Mouse (Mus musculus): ENCODE measurements around the gene Atad2b.
"Not testable (repeated sequence)": the region's sequence is repeated elsewhere in the genome, so short reads cannot be mapped to it uniquely, and the experiment has no call there.

Gene Atad2b

DNA sequence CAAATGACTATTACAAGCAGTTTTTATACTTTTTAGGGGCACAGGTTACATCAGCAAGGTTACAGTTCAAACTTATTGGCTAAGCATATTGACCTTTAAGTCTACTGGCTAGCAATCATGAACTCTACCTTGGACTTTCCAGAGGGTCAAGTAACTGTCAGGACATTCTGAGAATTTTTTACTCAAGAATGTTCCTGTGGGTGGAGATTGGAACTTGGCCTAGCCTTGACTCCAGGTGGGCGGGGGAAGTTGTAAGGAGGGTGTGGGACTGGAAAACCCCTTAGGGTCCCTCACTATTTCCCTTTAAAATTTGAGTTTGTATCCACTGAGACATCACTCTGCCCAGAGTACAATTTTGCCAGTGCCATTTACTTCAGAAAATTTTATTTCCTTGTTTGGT, 6.7 kb upstream of the Atad2b start:
- DNase-seq (ENCODE audit: low spot score in 2 of 2): not testable (repeated sequence)

DNA sequence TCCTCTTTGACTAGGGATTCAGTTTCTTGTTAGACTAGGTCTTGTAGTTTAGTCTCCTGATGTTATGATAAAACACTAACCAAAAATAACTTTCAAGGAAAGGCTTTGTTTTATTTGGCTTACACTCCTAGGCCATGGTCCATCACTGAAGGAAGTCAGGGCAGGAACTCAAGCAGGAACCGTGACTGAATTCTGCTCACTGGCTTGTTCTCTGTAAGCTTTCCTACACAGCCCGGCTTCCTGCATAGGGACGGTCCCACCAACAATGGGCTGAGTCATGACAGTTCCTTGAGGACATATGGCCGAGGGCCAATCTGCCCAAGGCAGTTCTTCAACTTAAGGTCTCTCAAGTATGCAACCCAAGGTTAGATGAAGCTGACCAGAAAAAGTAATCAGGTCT, 5.4 kb upstream of the Atad2b start:
- DNase-seq (ENCODE audit: low spot score in 2 of 2): no peak

DNA sequence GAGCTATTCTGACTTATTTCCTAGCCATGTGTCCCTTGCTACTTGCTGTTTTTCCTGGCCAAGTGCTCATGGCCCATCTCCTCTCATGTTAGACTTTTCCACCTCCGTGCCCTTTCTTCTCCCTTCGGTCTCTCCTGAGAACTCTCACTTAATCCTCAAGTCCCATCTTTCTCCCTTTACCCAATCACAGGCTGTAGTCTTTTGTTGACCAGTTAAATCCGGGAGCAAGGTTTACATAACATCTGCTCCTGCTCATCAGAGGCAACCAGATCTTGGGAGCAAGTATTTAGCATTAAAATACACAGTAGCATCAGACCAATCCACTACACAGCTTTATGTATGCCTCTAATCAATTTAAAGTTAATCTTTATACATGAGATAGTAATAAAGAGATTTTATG, 2.7 kb upstream of the Atad2b start:
- DNase-seq (ENCODE audit: low spot score in 2 of 2): no peak

DNA sequence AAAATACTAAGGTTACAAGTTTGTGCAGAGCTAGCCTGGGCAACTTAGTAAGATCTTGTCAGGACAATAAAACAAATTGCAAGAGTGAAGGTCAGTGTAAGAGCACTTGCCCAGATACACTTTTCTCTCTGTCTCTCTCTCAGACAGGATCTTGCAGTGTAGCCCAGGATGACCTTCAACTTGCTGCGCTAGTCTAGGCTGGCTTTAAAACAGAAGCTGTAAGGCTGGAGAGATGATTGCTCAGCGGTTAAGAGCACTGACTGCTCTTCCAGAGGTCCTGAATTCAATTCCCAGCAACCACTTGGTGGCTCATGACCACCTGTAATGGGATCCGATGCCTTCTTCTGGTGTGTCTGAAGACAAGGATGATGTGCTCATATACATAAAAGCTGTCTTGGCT, 2.2 kb upstream of the Atad2b start:
- DNase-seq (ENCODE audit: low spot score in 2 of 2): no peak

DNA sequence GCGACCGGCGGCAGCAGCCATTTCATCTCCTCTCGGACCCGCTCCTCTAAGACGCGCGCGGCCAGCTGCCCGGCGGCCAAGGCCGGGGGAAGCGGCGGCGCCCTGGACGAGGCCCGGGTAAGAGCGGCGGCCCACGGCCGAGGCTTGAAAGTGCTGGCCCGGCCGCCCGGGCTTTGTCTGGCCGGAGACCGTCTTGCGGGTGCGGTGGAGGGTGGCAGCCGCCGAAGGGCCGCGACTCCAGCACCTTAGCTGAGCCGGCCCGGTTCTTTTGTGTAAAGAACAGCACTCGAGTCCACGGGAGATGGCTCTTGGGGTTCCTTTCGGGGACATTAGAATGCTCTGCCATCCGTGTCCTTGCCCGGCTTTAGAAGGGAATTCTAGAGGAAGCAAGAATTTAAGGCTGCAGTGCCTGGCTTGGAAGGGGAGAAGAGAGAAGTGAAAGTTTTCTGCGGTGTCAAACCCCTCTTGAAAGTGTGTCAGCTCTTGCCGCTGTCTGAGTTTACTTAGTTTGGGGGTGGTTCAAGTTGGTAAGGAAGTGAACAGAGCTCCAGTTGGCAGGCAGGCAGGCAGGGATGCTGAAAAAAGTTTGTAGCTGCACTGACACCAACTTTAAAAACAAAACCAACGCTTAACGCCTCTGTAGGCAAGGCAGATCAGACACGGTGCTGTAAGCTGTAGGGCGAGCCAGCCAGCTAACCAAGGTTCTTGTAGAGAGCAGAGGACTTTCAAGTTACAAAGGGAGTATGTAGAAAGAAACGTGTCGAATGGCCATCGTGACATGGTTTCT, 845 bp downstream of the Atad2b start:
- DNase-seq (ENCODE audit: low spot score in 2 of 2): peak; percentile 44 to 55

DNA sequence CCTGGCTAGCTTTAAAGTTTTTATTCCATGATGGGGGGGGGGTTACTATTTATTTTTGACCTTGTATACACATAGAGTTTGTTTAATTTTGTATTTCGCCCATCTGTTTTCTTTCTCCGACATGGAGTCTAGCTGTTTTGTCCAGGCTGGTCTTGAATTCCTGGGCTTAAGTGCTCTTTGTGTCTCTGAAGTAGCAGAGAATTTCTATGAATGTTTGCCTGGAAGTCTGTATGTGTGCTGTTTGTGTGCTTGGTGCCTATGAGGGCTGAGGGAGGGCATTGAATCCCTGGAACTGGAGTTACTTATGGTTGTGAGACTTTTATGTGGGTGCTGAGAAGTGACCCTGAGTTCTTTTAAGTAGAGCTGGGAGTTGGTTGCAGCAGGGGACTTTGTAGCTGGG, 11.0 kb downstream of the Atad2b start:
- DNase-seq (ENCODE audit: low spot score in 2 of 2): no peak

DNA sequence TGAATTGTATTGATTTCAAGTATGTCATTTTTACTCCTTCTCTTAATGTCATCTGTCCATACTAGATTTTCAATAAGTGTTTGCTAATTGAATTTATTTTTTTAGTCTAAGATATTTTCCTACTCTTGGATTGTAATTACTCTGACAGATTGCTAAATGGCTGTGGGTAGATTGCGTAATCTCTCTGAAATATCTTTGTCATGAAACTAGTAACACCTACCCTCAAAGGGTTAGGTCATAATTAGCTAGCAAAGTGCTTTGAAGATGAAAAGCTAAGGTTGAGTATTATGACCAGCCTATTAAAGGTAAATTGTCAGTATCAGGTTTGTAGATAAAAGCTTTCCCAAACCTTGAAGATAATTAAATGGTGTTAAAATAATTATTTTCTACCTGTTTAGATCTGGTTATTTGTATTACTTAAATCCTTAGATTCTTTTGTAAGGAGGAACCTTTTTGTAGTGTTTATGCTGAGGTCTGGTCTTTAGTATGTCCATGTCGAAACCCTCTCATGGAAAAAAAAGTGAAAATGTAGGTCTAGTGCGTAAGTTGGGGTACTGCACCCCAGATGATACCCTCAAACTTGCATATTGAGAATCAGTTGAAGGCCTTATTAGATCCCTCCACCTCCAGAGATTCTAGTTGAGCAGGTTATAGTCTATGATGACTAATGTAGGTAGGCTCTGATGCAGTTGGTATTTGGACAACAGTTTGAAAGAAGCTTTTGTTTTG, 13.8 kb downstream of the Atad2b start:
- DNase-seq (ENCODE audit: low spot score in 2 of 2): no peak

DNA sequence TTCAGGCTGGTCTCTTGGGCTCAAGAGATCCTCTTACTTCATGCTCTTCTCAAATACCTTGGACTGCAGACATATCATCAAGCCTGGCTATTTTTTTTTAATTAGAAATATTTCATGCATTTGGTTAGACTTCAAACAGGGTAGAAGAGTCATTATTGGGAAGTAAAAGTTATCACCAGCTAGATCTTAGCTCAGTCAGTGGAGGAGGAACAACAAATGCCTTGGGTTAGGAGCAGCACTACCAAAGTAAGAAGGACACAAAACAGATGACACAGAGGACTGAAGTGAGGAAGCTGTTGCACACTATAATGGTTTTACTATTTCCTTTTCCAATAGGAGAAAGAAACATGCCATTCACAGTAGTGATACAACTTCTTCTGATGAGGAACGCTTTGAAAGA, 35.1 kb downstream of the Atad2b start:
- DNase-seq (ENCODE audit: low spot score in 2 of 2): no peak

DNA sequence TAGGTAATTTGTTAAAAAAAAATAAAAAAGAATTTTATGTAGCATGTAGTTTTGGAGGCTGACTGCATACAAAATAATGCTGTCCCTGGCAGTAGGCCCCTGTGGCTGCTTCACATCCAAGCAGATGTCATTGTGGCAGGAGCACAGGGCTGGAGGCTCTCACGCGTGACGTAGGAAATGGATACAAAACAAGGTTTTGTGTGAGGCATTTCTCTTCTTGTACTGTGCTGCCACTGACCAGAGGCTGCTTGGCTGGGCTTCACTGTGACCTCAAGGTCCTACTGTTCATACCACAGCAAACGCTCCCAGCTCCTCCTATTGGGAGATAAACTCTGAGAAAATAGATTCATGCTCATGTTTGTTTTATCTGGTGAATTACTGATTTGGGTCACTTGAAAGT, 36.0 kb downstream of the Atad2b start:
- no peak for DNase-seq (ENCODE audit: low spot score in 2 of 2)

DNA sequence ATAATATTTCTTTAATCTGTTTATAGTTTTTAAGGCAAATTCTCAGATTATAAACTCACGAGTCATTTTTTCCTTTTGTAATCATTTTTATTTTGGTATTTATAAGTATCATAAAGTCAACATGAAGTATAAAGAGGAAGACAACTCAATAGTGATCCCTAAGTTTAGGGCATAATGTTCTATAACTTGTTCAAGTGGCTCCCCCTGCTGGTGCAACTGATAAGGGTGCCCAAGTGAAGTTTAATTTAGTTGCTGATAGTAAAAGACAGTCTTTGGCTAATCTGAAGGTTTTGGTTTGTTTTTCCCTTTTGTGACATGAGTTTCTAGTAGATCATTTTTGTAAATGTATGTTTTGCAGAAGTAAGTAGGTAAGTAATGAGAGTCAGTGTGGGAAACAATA, 55.8 kb downstream of the Atad2b start:
- DNase-seq (ENCODE audit: low spot score in 2 of 2): peak; percentile 84 to 87

DNA sequence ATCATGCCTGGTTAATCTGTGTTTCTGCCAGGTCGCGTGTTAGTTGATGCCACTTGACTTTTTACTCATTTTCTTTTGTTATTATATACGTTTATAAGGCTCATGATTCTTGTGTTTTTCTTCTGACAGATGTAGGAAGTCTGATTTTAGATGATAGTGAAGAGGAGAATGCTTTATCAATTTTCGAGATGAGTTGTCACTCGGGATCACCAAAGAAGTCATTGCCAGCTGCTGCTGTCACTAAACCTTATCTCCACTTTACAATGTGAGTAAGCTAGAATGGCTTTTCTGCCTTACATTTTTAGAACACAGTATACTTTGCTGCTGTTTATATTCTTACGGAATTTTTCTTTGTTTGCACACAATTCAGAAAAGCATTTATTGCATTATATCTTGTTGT, 61.2 kb downstream of the Atad2b start:
- DNase-seq (ENCODE audit: low spot score in 2 of 2): no peak

DNA sequence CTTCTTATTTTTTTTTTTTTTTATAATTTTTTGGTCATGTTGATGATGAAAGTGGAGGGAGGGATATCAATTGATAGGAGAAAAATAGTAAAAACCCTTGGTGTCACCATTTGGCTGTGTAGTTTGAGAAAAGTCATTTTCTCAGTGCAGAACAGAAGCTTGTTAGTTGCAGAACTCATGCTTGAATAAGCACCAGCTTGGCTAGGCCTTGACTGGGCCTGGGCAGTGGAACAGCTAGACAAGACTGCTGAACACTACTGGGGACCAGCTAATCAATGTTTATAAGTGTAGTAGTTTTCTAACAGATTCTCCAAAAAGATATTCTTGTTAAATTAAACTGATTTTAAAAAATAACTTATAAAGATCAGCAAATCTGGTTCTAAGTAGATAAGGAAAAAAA, 79.8 kb downstream of the Atad2b start:
- DNase-seq (ENCODE audit: low spot score in 2 of 2): no peak

DNA sequence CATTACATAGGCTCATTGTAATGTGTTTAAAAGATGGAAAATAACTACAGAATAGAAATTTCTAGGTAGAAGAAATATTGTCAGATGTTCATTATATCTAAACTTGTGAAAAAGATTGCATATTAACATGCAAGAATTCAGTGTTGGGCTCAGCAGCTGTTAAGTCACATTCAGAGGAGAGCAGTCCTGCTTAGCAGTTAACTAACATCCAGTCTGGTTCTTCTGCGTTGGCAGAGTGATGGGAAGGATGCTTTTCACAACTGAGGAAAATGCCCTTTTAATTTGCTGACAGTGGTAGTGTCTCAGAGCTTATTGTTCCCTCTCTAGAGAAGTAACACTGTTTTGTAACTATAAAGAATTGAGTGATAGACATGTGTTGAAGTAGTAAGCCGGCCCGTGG, 88.2 kb downstream of the Atad2b start:
- no peak for DNase-seq (ENCODE audit: low spot score in 2 of 2)

DNA sequence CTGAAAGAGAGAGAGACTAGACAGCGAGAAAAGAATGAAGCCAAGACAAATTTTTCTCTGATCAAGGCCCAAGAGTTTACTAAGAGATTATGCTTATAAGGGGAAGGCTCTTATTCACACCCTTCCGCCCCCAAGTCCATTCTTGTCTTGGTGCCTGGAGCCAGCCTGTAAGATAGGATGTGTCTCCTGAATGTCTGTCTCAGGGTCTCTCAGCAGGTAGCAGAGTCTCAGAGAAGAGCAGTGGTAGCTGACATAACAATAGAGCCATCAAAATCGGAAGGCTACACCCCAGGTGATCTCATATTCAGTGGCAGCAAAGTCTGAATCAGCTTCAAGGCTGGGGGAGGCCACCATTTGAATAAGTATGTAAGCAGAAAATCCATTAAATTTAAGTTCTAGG, 88.6 kb downstream of the Atad2b start:
- not testable (repeated sequence) for DNase-seq (ENCODE audit: low spot score in 2 of 2)

DNA sequence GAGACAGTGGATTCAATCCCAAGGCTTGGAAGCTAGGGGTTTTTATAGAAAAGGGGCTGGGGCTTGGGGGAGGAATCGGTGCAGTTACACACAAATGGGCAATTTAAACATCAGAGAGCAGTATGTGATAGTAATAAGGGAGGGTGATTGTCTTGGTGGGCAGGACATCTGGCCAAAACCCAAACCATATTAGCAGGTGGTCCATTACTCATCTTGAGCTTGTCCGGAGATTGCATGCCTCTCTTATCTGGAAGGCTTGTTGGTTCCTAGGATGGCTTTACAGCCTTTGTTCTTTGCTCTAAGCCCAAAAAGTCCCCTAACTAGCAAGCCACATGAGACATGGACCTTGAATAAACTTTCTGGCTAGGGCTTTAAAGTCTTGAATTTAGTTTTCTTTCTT, 91.5 kb downstream of the Atad2b start:
- DNase-seq (ENCODE audit: low spot score in 2 of 2): not testable (repeated sequence)

DNA sequence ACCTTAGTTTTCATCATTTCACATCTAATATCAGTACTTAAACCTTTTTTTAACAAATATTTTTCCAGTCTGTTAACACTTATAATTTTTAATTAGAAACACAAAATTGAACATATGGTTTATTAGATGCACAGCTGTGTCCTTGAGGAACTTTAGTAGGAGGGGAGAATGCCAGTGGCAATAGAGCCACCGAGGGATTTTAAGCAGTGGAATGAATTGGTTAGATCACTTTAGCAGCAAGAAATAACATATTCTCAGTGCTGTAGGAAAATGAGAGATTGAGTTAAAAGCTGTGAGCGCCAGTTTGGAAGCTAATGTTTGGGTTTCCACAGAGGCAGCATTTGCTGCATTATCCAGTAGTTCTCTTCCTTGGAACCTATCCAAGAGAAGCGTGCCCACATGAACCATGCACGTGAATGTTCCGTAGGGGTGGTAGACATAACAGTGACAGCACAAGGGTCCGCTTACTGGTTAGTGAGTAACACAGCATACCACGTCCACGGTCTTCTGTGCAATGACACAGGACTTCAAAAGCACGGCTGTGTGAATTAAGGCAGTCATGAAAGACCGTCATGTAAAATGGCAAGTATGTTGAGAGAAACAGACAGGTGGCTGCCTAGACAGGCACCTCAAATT, 108.2 kb downstream of the Atad2b start:
- DNase-seq (ENCODE audit: low spot score in 2 of 2): peak; percentile 38 to 39

DNA sequence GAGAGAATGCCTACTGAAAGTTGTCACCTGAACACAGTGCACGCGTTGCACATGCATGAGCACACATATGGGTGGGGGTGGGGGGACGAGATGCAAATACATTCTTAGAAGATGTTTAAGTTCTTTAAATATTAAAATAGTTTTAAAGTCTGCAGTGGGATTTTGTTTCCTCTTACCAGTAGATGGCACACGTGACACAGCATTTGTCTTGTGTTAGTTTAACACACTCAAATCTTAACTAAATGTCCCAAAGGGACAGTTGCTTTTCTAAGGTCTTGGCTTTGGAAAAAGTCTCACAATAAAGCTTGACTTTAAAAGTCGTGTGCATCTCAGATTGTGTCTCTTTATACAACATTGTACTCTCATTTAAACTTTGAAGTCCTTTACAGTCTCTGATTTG, 111.9 kb downstream of the Atad2b start:
- peak in 1 of 2 experiments; percentile 15 for DNase-seq (ENCODE audit: low spot score in 2 of 2)

DNA sequence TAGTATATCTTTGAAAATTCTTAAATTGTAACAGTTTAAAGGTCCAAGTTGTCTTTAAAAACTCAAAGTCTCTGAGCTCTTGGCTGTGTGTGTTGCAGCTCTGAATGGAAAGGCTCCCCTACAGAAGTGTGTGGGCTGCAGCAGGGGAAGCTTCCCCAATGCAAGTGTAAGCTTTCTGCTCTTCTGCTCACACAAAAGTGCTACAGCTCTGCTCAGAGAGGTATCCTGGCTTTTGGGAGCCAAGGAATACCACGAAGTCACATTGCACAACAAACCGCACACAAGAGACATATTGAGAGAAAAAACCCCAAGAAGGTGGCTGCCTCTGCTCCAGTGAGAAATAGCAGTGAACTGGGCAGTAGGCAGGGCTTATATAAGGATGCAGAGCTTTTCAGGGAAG, 120.9 kb downstream of the Atad2b start:
- DNase-seq (ENCODE audit: low spot score in 2 of 2): peak; percentile 12 to 13

DNA sequence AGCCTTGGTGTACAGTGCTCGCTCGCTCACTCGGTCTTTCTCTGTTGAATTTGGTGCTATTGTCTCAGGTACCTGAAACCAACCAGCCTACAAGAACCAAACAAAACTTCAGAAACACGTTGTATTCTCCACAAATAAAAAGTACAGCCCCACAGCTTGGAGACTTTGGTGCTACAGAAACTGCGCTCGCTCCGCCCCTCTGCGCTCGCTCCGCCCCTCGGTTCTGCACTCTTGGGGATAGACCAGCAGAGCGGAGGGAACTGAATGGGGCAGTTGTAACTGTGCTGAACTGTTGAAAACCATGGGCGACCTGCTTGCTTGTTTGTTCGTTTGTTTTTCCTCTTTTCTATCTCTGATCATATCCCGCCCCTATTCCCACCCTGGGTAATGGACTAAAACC, 127.0 kb downstream of the Atad2b start:
- no peak for DNase-seq (ENCODE audit: low spot score in 2 of 2)

DNA sequence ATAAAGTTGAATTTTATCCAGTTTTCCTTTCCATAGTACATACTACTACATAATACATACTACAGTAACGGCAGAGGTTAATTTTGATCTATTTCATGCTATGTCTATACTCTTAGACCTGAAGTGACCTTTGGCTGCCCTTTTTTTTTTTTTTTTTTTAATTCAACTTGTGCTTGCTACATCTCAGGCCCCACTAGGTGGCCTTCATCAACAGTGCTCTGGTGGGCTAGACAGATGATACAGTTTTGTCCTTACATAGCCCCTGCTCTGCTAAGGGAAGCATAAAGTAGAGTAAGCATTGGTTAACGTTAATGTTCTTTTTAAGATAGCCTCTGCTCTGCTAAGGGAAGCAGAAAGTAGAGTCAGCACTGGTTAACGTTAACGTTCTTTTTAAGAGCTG, 131.0 kb downstream of the Atad2b start:
- no peak for DNase-seq (ENCODE audit: low spot score in 2 of 2)

DNA sequence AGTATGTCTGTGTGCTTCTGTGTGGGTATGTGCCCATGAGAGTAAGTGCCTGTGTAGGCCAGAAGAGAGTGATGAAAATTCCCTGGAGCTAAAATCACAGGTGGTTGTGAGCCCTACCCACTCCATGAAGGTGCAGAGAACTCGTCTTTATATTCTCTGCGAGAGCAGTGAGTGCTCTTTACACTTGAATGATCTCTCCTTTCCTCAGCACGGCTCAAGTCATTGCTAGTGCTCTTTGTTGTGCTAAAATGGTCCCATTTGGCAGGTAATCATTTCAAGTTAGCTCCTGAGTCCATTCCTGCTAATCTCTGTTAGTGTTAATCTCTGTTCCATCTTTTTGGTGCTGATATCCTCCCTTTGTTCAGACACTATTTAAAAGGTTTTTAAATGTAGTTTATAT, 150.4 kb downstream of the Atad2b start:
- no peak for DNase-seq (ENCODE audit: low spot score in 2 of 2)

DNA sequence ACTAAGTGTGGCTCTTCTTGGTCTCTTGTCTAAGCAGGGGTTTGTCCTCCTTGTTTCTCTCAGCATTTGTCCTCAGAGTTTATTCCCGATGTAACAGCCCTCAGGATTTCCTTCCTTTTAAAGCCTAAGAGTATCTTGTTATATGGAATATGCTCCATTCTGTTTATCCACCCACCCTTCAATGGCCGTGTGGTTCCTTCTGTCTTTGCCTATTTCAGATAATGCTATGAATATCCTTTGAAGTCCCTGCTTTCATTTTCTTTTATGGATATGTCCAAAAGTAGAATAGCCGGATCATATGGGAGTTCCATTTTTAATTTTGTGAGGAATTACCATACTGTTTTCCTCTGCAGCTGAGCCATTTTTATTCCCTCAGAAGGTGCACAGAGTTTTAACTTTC, 153.0 kb downstream of the Atad2b start:
- DNase-seq (ENCODE audit: low spot score in 2 of 2): peak in 1 of 2 experiments; percentile 18

DNA sequence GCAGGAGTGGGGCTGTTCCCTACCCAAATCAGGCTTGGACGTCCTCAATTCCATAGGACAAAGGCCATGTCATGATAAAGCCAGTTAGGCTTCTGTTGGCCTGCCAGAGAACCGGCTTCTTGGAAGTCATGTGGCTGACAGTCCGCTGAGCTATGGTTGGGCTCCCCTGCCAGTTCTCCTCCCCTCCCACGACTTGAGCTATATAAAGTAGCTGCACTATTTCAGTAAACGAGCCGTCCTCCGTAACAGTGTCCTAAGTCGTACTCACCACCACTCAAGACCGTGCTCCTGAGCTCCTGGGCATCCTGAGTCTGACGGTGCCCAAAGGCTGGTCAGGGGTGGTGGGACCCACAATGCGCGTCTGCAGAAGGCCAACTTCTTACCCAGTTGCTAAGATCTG, 156.0 kb downstream of the Atad2b start:
- DNase-seq (ENCODE audit: low spot score in 2 of 2): peak; percentile 47
